Mouse (Mus musculus) liver, adult 2 months (tissue): ENCODE measurements at regions not wholly inside any gene's neighbourhood (a gene's known extent, or its start where the extent isn't known, plus 50 kb on each side); places are given as distances from the start of the nearest gene placed in this dataset.

Experiments used
- DNase-seq: peaks from one replicate; pipeline ENCODE4 v3.0.0-alpha.2; 2011; ENCODE audit warnings: low read depth, low spot score; ENCODE audit errors: extremely low read depth
- H3K27ac ChIP-seq: fragments of 200-500 bp; replicated peaks from 2 replicates; pipeline ENCODE4 v1.5.1; 2012; ENCODE audit warnings: low read depth, mild to moderate bottlenecking, control low read depth, inconsistent platforms, low read length; ENCODE audit not compliant: insufficient read depth
- H3K27me3 ChIP-seq: fragments of 200-500 bp; 2 replicates; pipeline ENCODE4 v1.6.1; 2012; ENCODE audit warnings: mild to moderate bottlenecking, moderate library complexity, low read length, inconsistent platforms; ENCODE audit not compliant: control insufficient read depth, insufficient read depth
- H3K36me3 ChIP-seq: fragments of 200-500 bp; 2 replicates; pipeline ENCODE4 v1.6.1; 2012; ENCODE audit warnings: low read length, inconsistent platforms; ENCODE audit not compliant: control insufficient read depth, insufficient read depth
- H3K4me1 ChIP-seq: fragments of 200-500 bp; 2 replicates; pipeline ENCODE4 v1.6.1; 2011; ENCODE audit warnings: low read length; ENCODE audit not compliant: control insufficient read depth, insufficient read depth
- H3K4me3 ChIP-seq: fragments of 200-500 bp; 2 replicates; pipeline ENCODE4 v1.5.1; 2011; ENCODE audit warnings: low read depth, mild to moderate bottlenecking, control low read depth, low read length, moderate library complexity; ENCODE audit not compliant: insufficient read depth
- H3K79me2 ChIP-seq: fragments of 200-500 bp; 2 replicates; pipeline ENCODE4 v1.6.1; 2012; ENCODE audit warnings: inconsistent platforms, mild to moderate bottlenecking, low read length, moderate library complexity; ENCODE audit not compliant: control insufficient read depth, insufficient read depth
- H3K9ac ChIP-seq: fragments of 200-500 bp; 2 replicates; pipeline ENCODE4 v1.6.1; 2012; ENCODE audit warnings: low read depth, mild to moderate bottlenecking, control low read depth, inconsistent platforms, low read length
- CTCF ChIP-seq: fragments of 200-500 bp; IDR thresholded peaks from 2 replicates; pipeline ENCODE4 v1.5.1; 2011; ENCODE audit warnings: low read depth, low read length, control low read depth
- POLR2A ChIP-seq: fragments of 200-500 bp; IDR thresholded peaks from 2 replicates; pipeline ENCODE4 v1.6.1; 2011; ENCODE audit warnings: low read length, control low read depth; ENCODE audit not compliant: insufficient read depth; ENCODE audit errors: extremely low read depth
- WGBS: fragments of 180-500 bp; shearing (Covaris S2); methylation state at CpG from one replicate; pipeline ENCODE4 v1.1.7; 2018; 5-methylcytosine and 5-hydroxymethylcytosine counted together

GRCm38 (mm10) chr5:106066706-106067105 is 190.3 kb downstream of the Zfp326 start:
- Histone ChIP-seq H3K79me2 (no peaks in the 10 kb centered on the region), H3K27ac (no peak overlapping the region), H3K4me1 (no peaks in the 10 kb centered on the region), H3K36me3 (no peaks in the 10 kb centered on the region), H3K4me3 (no peak overlapping the region), H3K9ac (no peak overlapping the region), H3K27me3 (no peaks in the 10 kb centered on the region)
- DNase-seq = no peak
- TF ChIP-seq CTCF (no peak), POLR2A (no peak)

- no peaks in the 10 kb centered on the region for H3K4me1 ChIP-seq
- DNase-seq = no peak
- no peak overlapping the region for H3K9ac ChIP-seq
- no peak overlapping the region for H3K27ac ChIP-seq
- no peak overlapping the region for H3K4me3 ChIP-seq
- no peaks in the 10 kb centered on the region for H3K27me3 ChIP-seq
- no peaks in the 10 kb centered on the region for H3K36me3 ChIP-seq
- TF ChIP-seq POLR2A = no peak
- TF ChIP-seq CTCF = no peak
- no peaks in the 10 kb centered on the region for H3K79me2 ChIP-seq
- WGBS = 83% methylated on average over 7 of the region's 7 CpGs
Observed at GRCm38 (mm10) chr5:106064366-106064765, 188.0 kb downstream of the Zfp326 start.

GRCm38 (mm10) chr5:106062926-106063325 is 186.6 kb downstream of the Zfp326 start:
- no peak for DNase-seq
- 92% methylated on average over 6 of the region's 6 CpGs for WGBS
- no peak for TF ChIP-seq CTCF
- no peak for TF ChIP-seq POLR2A

GRCm38 (mm10) chr5:106056631-106057030 is 180.3 kb downstream of the Zfp326 start:
- H3K79me2 ChIP-seq = no peaks in the 10 kb centered on the region
- H3K9ac ChIP-seq = no peak overlapping the region
- TF ChIP-seq POLR2A = no peak
- TF ChIP-seq CTCF = no peak
- WGBS = 11% methylated on average over 9 of the region's 9 CpGs
- no peaks in the 10 kb centered on the region for H3K36me3 ChIP-seq
- H3K4me1 ChIP-seq = no peaks in the 10 kb centered on the region
- DNase-seq = no peak
- H3K4me3 ChIP-seq = no peak overlapping the region
- H3K27ac ChIP-seq = no peak overlapping the region
- H3K27me3 ChIP-seq = 0 out of 2 replicates have a peak, but pooled peaks cover 3% of the 10 kb centered on the region

More at GRCm38 (mm10) chr5:106062926-106063325, 186.6 kb downstream of the Zfp326 start:
- H3K27ac ChIP-seq = no peak overlapping the region
- no peaks in the 10 kb centered on the region for H3K27me3 ChIP-seq
- no peak overlapping the region for H3K9ac ChIP-seq
- H3K4me1 ChIP-seq = no peaks in the 10 kb centered on the region
- no peak overlapping the region for H3K4me3 ChIP-seq
- H3K79me2 ChIP-seq = no peaks in the 10 kb centered on the region
- H3K36me3 ChIP-seq = no peaks in the 10 kb centered on the region

GRCm38 (mm10) chr5:106055221-106055620 is 178.9 kb downstream of the Zfp326 start:
- H3K27me3 ChIP-seq = 0 out of 2 replicates have a peak, but pooled peaks cover 3% of the 10 kb centered on the region
- no peak overlapping the region for H3K9ac ChIP-seq
- DNase-seq = no peak
- H3K4me1 ChIP-seq = no peaks in the 10 kb centered on the region
- TF ChIP-seq POLR2A (no peak), CTCF (no peak)
- H3K79me2 ChIP-seq = no peaks in the 10 kb centered on the region
- 49% methylated on average over 8 of the region's 8 CpGs for WGBS
- H3K4me3 ChIP-seq = no peak overlapping the region
- H3K27ac ChIP-seq = no peak overlapping the region
- H3K36me3 ChIP-seq = no peaks in the 10 kb centered on the region

- H3K27me3 ChIP-seq = 0 out of 2 replicates have a peak, but pooled peaks cover 3% of the 10 kb centered on the region
- H3K79me2 ChIP-seq = no peaks in the 10 kb centered on the region
- no peak for DNase-seq
- no peak for TF ChIP-seq CTCF
- TF ChIP-seq POLR2A = no peak
- H3K4me3 ChIP-seq = no peak overlapping the region
- no peaks in the 10 kb centered on the region for H3K4me1 ChIP-seq
- no peak overlapping the region for H3K9ac ChIP-seq
- H3K27ac ChIP-seq = no peak overlapping the region
- H3K36me3 ChIP-seq = no peaks in the 10 kb centered on the region
- WGBS = 86% methylated on average over 8 of the region's 8 CpGs
Observed at GRCm38 (mm10) chr5:106051026-106051425, 174.7 kb downstream of the Zfp326 start.
